Mouse (Mus musculus): Measurements from ENCODE around the gene 4930438A08Rik.

DNA sequence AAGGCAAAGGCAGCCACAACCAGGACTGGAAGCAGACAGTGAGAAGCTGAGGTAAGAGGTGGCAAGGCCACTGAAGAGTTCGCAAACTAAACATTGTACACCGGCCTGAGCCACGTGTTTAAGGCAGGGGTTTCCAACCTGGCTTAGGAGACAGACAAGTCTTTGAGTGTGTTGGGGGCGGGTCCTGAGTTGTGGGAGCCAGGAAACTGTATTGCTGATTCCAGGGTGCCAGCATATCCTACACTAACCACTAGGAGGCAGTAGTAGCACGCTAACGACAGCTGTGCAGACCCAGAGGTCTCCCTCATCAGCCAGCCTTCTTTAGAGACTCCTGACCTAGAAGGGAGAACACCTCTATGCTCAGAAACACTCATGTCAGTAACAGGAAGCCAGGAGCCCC, 39.4 kb upstream of the 4930438A08Rik start:
- peak; percentile 71; the same call in 1 of the 2 replicates for TF ChIP-seq CTCF (IDR thresholded peaks at IDR 0.05; ENCODE audit: control insufficient read depth, insufficient read depth, insufficient replicate concordance, low read depth, low read length)
- TF ChIP-seq POLR2A (IDR thresholded peaks at IDR 0.05; ENCODE audit: control insufficient read depth, low read depth, low read length): no peak

Data from testis, adult 2 months (tissue).